22 mouse cellular contexts compared by ENCODE assay signal in genomic region chr4:85363205-85363604, GRCm38 (mm10).
DNase-seq lines count a peak whose midpoint lies in the region; ATAC-seq lines count a peak whose summit lies in the region.
"Had no signal": no experiment of that assay in that cellular context is flagged by ENCODE, and none has a peak within 500 bp of the region (broad histone marks: within the 10 kb centered on the region; RNA-seq: fewer than 3 reads in every experiment).

No protein-coding gene starts in this region.

- no peak overlapping the region for H3K4me3 ChIP-seq in hindbrain, embryonic 11.5 days (ENCODE audit: low read depth, low read length)
- no peak overlapping the region for H3K4me3 ChIP-seq in hindbrain, embryonic 14.5 days (replicated peaks; ENCODE audit: low read length)
- no peak overlapping the region for H3K4me3 ChIP-seq in neural tube, embryonic 14.5 days (ENCODE audit: low read depth, low read length)
- no peak overlapping the region for H3K4me3 ChIP-seq in hindbrain, embryonic 13.5 days
- H3K4me3 ChIP-seq: forebrain, embryonic 12.5 days; heart, embryonic 10.5 days; intestine, embryonic 15.5 days had no signal

- no peak overlapping the region for H3K27ac ChIP-seq in hindbrain, embryonic 11.5 days (ENCODE audit: low read depth, low read length)
- H3K27ac ChIP-seq in hindbrain, embryonic 14.5 days, result no peak overlapping the region
- no peak overlapping the region for H3K27ac ChIP-seq in neural tube, embryonic 14.5 days (ENCODE audit: low read depth, low read length)
- H3K27ac ChIP-seq in hindbrain, embryonic 13.5 days, result no peak overlapping the region
- H3K27ac ChIP-seq: forebrain, embryonic 12.5 days; heart, embryonic 10.5 days; intestine, embryonic 15.5 days; macrophage had no signal

- H3K4me2 ChIP-seq in hindbrain, embryonic 11.5 days (replicated peaks; ENCODE audit: low read depth, low read length), result no peak overlapping the region
- H3K4me2 ChIP-seq in hindbrain, embryonic 14.5 days (replicated peaks), result no peak overlapping the region
- H3K4me2 ChIP-seq in neural tube, embryonic 14.5 days (ENCODE audit: low read depth, low read length), result no peak overlapping the region
- no peak overlapping the region for H3K4me2 ChIP-seq in hindbrain, embryonic 13.5 days
- H3K4me2 ChIP-seq: forebrain, embryonic 12.5 days; intestine, embryonic 15.5 days; midbrain, embryonic 11.5 days had no signal

- DNase-seq in hindbrain, embryonic 11.5 days (ENCODE audit: low spot score), result no peak
- no peak for DNase-seq in hindbrain, embryonic 14.5 days (ENCODE audit: low spot score)
- no peak for DNase-seq in neural tube, embryonic 10.5 days (ENCODE audit: extremely low spot score, low spot score)
- DNase-seq in urinary bladder, postnatal 14 days (ENCODE audit: low spot score), result no peak
- DNase-seq in gastrocnemius, postnatal 4 days (ENCODE audit: low spot score in 2 of 2), result no peak
- DNase-seq: cerebellum, adult 11 months; cerebellum, postnatal 36 days; gastrocnemius, postnatal 36 days; heart, postnatal 4 days; kidney, adult 8-10 months; kidney, postnatal 25 days; retina, postnatal 1 day; right cerebral cortex, postnatal 25 days; spleen, adult 18-20 months; thymus, postnatal 14 days had no signal

- H3K36me3 ChIP-seq in hindbrain, embryonic 11.5 days (ENCODE audit: control insufficient read depth, insufficient read depth, low read length), result no peaks in the 10 kb centered on the region
- no peaks in the 10 kb centered on the region for H3K36me3 ChIP-seq in hindbrain, embryonic 14.5 days (replicated peaks; ENCODE audit: control insufficient read depth, insufficient read depth)
- no peaks in the 10 kb centered on the region for H3K36me3 ChIP-seq in neural tube, embryonic 14.5 days (ENCODE audit: control insufficient read depth, insufficient read depth, low read length)
- no peaks in the 10 kb centered on the region for H3K36me3 ChIP-seq in hindbrain, embryonic 13.5 days
- H3K36me3 ChIP-seq: forebrain, embryonic 12.5 days; heart, embryonic 10.5 days; intestine, embryonic 15.5 days had no signal

- 82% methylated on average over 4 of the region's 4 CpGs for WGBS in hindbrain, embryonic 11.5 days
- 69% methylated on average over 4 of the region's 4 CpGs for WGBS in hindbrain, embryonic 14.5 days
- 78% methylated on average over 4 of the region's 4 CpGs for WGBS in neural tube, embryonic 14.5 days
- 86% methylated on average over 4 of the region's 4 CpGs for WGBS in hindbrain, embryonic 13.5 days

- 0 out of 2 replicates have a peak, but pooled peaks have one; percentile 38 for ATAC-seq in hindbrain, embryonic 11.5 days (ENCODE audit: low FRiP score)
- ATAC-seq in hindbrain, embryonic 14.5 days (ENCODE audit: low FRiP score), result no peak; the same call in 1 of the 2 replicates
- peak; percentile 54; the same call in 1 of the 2 replicates for ATAC-seq in neural tube, embryonic 14.5 days (ENCODE audit: low read depth)
- ATAC-seq in hindbrain, embryonic 13.5 days (ENCODE audit: low FRiP score), result 0 out of 2 replicates have a peak, but pooled peaks have one; percentile 61
- ATAC-seq: intestine, embryonic 15.5 days had no signal

- no peak overlapping the region for H3K9ac ChIP-seq in hindbrain, embryonic 11.5 days (ENCODE audit: low read depth, low read length)
- no peak overlapping the region for H3K9ac ChIP-seq in hindbrain, embryonic 14.5 days
- no peak overlapping the region for H3K9ac ChIP-seq in neural tube, embryonic 14.5 days (replicated peaks; ENCODE audit: low read depth, low read length)
- H3K9ac ChIP-seq in hindbrain, embryonic 13.5 days, result no peak overlapping the region
- H3K9ac ChIP-seq: forebrain, embryonic 12.5 days; intestine, embryonic 15.5 days had no signal

- no peaks in the 10 kb centered on the region for H3K4me1 ChIP-seq in hindbrain, embryonic 11.5 days (replicated peaks; ENCODE audit: control insufficient read depth, insufficient read depth, low read length)
- no peaks in the 10 kb centered on the region for H3K4me1 ChIP-seq in hindbrain, embryonic 14.5 days (replicated peaks; ENCODE audit: control insufficient read depth, insufficient read depth, low read length)
- H3K4me1 ChIP-seq in neural tube, embryonic 14.5 days (ENCODE audit: control insufficient read depth, insufficient read depth, low read length), result no peaks in the 10 kb centered on the region
- H3K4me1 ChIP-seq in hindbrain, embryonic 13.5 days (replicated peaks), result peaks cover 3% of the 10 kb centered on the region
- H3K4me1 ChIP-seq: forebrain, embryonic 12.5 days; heart, embryonic 10.5 days; intestine, embryonic 15.5 days had no signal

- H3K9me3 ChIP-seq in hindbrain, embryonic 11.5 days (ENCODE audit: control insufficient read depth, low read length), result no peaks in the 10 kb centered on the region
- peaks cover 6% of the 10 kb centered on the region; the same call in 1 of the 2 replicates for H3K9me3 ChIP-seq in hindbrain, embryonic 14.5 days (ENCODE audit: control insufficient read depth, low read length)
- H3K9me3 ChIP-seq in neural tube, embryonic 14.5 days (ENCODE audit: control insufficient read depth, low read length), result no peaks in the 10 kb centered on the region
- no peaks in the 10 kb centered on the region for H3K9me3 ChIP-seq in hindbrain, embryonic 13.5 days
- H3K9me3 ChIP-seq: forebrain, embryonic 12.5 days; heart, embryonic 10.5 days; intestine, embryonic 15.5 days had no signal

- no peaks in the 10 kb centered on the region for H3K27me3 ChIP-seq in hindbrain, embryonic 11.5 days (ENCODE audit: control insufficient read depth, insufficient read depth, low read length)
- no peaks in the 10 kb centered on the region for H3K27me3 ChIP-seq in hindbrain, embryonic 14.5 days (ENCODE audit: control insufficient read depth, insufficient read depth, low read length)
- no peaks in the 10 kb centered on the region for H3K27me3 ChIP-seq in neural tube, embryonic 14.5 days (ENCODE audit: control insufficient read depth, insufficient read depth, low read length)
- H3K27me3 ChIP-seq in hindbrain, embryonic 13.5 days, result no peaks in the 10 kb centered on the region
- H3K27me3 ChIP-seq: forebrain, embryonic 12.5 days; intestine, embryonic 15.5 days had no signal
